Mouse (Mus musculus): Measurements from ENCODE around the gene Csf2rb. TPM values are rescaled to one million over a fixed set of nuclear protein-coding genes. Genes with fewer than 3 reads are reported as not detected.

Gene Csf2rb
- polyA plus RNA-seq, 1 experiment from 2014 or later = 1.0 TPM

GRCm38 (mm10) chr15:78377859-78378258 is 52.3 kb downstream of the Csf2rb start:
- no peaks in the 10 kb centered on the region for H3K27me3 ChIP-seq (ENCODE audit: control insufficient read depth, insufficient read depth, low read length)
- 88% methylated on average over 10 of the region's 10 CpGs for WGBS
- no peak overlapping the region for H3K4me3 ChIP-seq (replicated peaks; ENCODE audit: low read depth, low read length)
- no peaks in the 10 kb centered on the region for H3K9me3 ChIP-seq (ENCODE audit: control insufficient read depth, low read length)
- ATAC-seq (ENCODE audit: low FRiP score, low TSS enrichment) = no peak
- no peak overlapping the region for H3K4me2 ChIP-seq (ENCODE audit: low read length)
- no peaks in the 10 kb centered on the region for H3K4me1 ChIP-seq (ENCODE audit: control insufficient read depth, insufficient read depth, low read length)
- no peaks in the 10 kb centered on the region for H3K36me3 ChIP-seq (ENCODE audit: control insufficient read depth, insufficient read depth, low read length)
- H3K9ac ChIP-seq (replicated peaks; ENCODE audit: low read length) = no peak overlapping the region
- H3K27ac ChIP-seq (replicated peaks; ENCODE audit: low read depth, low read length) = no peak overlapping the region
- no peak for DNase-seq

- no peak overlapping the region for H3K27ac ChIP-seq (replicated peaks; ENCODE audit: low read depth, low read length)
- no peaks in the 10 kb centered on the region for H3K9me3 ChIP-seq (ENCODE audit: control insufficient read depth, low read length)
- no peak overlapping the region for H3K4me2 ChIP-seq (ENCODE audit: low read length)
- no peaks in the 10 kb centered on the region for H3K4me1 ChIP-seq (ENCODE audit: control insufficient read depth, insufficient read depth, low read length)
- DNase-seq = no peak
- WGBS = 84% methylated on average over 10 of the region's 10 CpGs
- no peak overlapping the region for H3K9ac ChIP-seq (replicated peaks; ENCODE audit: low read length)
- H3K27me3 ChIP-seq (ENCODE audit: control insufficient read depth, insufficient read depth, low read length) = no peaks in the 10 kb centered on the region
- no peaks in the 10 kb centered on the region for H3K36me3 ChIP-seq (ENCODE audit: control insufficient read depth, insufficient read depth, low read length)
- no peak for ATAC-seq (ENCODE audit: low FRiP score, low TSS enrichment)
- no peak overlapping the region for H3K4me3 ChIP-seq (replicated peaks; ENCODE audit: low read depth, low read length)
Measured at GRCm38 (mm10) chr15:78378556-78378955, 53.0 kb downstream of the Csf2rb start.

GRCm38 (mm10) chr15:78380208-78380607 is 54.7 kb downstream of the Csf2rb start:
- DNase-seq (no peak), ATAC-seq (ENCODE audit: low FRiP score, low TSS enrichment) (no peak)
- WGBS = 85% methylated on average over 2 of the region's 2 CpGs
- no peak overlapping the region for H3K4me3 ChIP-seq (replicated peaks; ENCODE audit: low read depth, low read length)
- H3K27me3 ChIP-seq (ENCODE audit: control insufficient read depth, insufficient read depth, low read length) = no peaks in the 10 kb centered on the region
- H3K4me2 ChIP-seq (ENCODE audit: low read length) = no peak overlapping the region
- no peaks in the 10 kb centered on the region for H3K4me1 ChIP-seq (ENCODE audit: control insufficient read depth, insufficient read depth, low read length)
- H3K27ac ChIP-seq (replicated peaks; ENCODE audit: low read depth, low read length) = no peak overlapping the region
- no peaks in the 10 kb centered on the region for H3K9me3 ChIP-seq (ENCODE audit: control insufficient read depth, low read length)
- H3K36me3 ChIP-seq (ENCODE audit: control insufficient read depth, insufficient read depth, low read length) = no peaks in the 10 kb centered on the region
- no peak overlapping the region for H3K9ac ChIP-seq (replicated peaks; ENCODE audit: low read length)

- H3K4me1 ChIP-seq (ENCODE audit: control insufficient read depth, insufficient read depth, low read length) = no peaks in the 10 kb centered on the region
- DNase-seq = no peak
- WGBS = 48% methylated on average over 4 of the region's 4 CpGs
Measured at GRCm38 (mm10) chr15:78380741-78381140, 55.2 kb downstream of the Csf2rb start.

DNA sequence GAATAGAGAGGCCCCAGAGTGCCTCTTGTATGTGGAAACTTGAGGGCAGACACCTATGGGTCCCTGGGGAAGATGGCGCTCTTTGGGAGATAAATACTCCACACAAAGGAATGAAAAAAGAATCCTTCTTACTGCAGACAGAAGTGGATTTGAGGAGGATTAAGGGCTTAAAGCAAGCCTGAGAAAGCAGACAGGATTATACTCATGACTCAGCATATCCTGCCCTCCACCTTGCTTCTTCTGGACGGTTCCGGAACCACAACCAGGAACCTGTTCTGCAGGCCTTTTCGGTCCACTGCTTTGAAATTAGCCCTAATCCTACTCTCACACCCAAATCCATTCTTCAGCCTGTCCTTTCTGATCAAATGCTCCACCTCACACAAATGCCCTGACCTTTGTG is 56.6 kb downstream of the Csf2rb start:
- WGBS = 58% methylated on average over 4 of the region's 4 CpGs
- DNase-seq = no peak

More at GRCm38 (mm10) chr15:78380741-78381140, 55.2 kb downstream of the Csf2rb start:
- Histone ChIP-seq H3K9me3 (ENCODE audit: control insufficient read depth, low read length) (no peaks in the 10 kb centered on the region), H3K9ac (replicated peaks; ENCODE audit: low read length) (no peak overlapping the region), H3K4me3 (replicated peaks; ENCODE audit: low read depth, low read length) (no peak overlapping the region), H3K27ac (replicated peaks; ENCODE audit: low read depth, low read length) (no peak overlapping the region), H3K4me2 (ENCODE audit: low read length) (no peak overlapping the region), H3K36me3 (ENCODE audit: control insufficient read depth, insufficient read depth, low read length) (no peaks in the 10 kb centered on the region), H3K27me3 (ENCODE audit: control insufficient read depth, insufficient read depth, low read length) (no peaks in the 10 kb centered on the region)
- ATAC-seq (ENCODE audit: low FRiP score, low TSS enrichment) = no peak

GRCm38 (mm10) chr15:78383450-78384219 is 58.1 kb downstream of the Csf2rb start:
- DNase-seq = peak; percentile 46
- H3K36me3 ChIP-seq (ENCODE audit: control insufficient read depth, insufficient read depth, low read length) = no peaks in the 10 kb centered on the region
- no peak overlapping the region for H3K4me3 ChIP-seq (replicated peaks; ENCODE audit: low read depth, low read length)
- no peaks in the 10 kb centered on the region for H3K27me3 ChIP-seq (ENCODE audit: control insufficient read depth, insufficient read depth, low read length)
- H3K9me3 ChIP-seq (ENCODE audit: control insufficient read depth, low read length) = no peaks in the 10 kb centered on the region
- H3K4me2 ChIP-seq (ENCODE audit: low read length) = no peak overlapping the region
- H3K4me1 ChIP-seq (ENCODE audit: control insufficient read depth, insufficient read depth, low read length) = no peaks in the 10 kb centered on the region
- no peak overlapping the region for H3K9ac ChIP-seq (replicated peaks; ENCODE audit: low read length)
- 0 out of 2 replicates have a peak overlapping the region, but pooled peaks have one; percentile 4 for H3K27ac ChIP-seq (replicated peaks; ENCODE audit: low read depth, low read length)
- ATAC-seq (ENCODE audit: low FRiP score, low TSS enrichment) = no peak
- WGBS = 77% methylated on average over 11 of the region's 11 CpGs

More for the DNA sequence above, 56.6 kb downstream of the Csf2rb start:
- Histone ChIP-seq H3K4me2 (ENCODE audit: low read length) (no peak overlapping the region), H3K9me3 (ENCODE audit: control insufficient read depth, low read length) (no peaks in the 10 kb centered on the region), H3K4me3 (replicated peaks; ENCODE audit: low read depth, low read length) (no peak overlapping the region), H3K36me3 (ENCODE audit: control insufficient read depth, insufficient read depth, low read length) (no peaks in the 10 kb centered on the region), H3K9ac (replicated peaks; ENCODE audit: low read length) (no peak overlapping the region), H3K27ac (replicated peaks; ENCODE audit: low read depth, low read length) (no peak overlapping the region), H3K4me1 (ENCODE audit: control insufficient read depth, insufficient read depth, low read length) (no peaks in the 10 kb centered on the region), H3K27me3 (ENCODE audit: control insufficient read depth, insufficient read depth, low read length) (no peaks in the 10 kb centered on the region)
- no peak for ATAC-seq (ENCODE audit: low FRiP score, low TSS enrichment)

DNA sequence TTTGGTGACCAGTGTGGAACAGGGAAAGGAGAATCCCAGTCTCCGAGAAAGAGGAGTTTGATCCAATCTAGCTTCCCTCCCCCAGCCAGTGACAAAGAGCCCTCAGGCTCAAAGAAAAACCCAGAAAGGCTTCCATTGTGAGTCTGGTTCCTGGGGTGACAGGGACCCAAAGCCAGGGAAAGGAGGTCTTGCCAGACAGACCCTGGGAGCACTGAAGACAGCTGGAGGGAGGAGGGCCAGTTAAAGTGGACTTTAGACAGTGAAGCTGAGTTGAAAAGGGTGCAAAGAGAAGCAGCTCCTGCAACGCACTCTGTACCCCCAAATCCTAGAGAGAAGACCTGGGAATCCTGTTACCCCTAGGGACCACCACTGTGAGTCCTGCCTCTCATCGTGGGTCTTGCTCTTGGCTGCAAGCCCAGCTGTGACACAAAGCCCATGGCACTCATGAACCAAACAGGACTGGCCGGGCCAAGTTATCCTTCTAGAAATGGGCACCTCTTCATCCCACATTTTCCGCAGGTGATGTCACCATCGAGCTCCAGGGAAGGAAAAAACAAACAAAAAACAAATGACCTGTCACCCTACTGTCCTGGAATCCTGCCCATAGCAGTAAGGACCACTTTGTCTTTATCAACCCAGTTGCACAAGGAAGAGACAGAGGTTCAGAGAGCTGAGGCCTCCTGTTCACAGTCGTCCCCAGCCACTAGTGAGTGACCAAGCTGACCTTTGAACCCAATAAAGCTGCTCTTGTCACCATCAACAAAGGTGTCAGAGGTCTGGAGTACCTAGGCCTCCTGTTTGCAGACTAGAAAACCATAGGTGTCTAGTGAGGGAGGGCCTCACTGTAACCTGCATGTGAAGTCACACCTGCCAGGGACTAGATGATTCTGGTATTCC is 58.9 kb downstream of the Csf2rb start:
- no peaks in the 10 kb centered on the region for H3K36me3 ChIP-seq (ENCODE audit: control insufficient read depth, insufficient read depth, low read length)
- DNase-seq (peak; percentile 48), ATAC-seq (ENCODE audit: low FRiP score, low TSS enrichment) (no peak)
- no peaks in the 10 kb centered on the region for H3K4me1 ChIP-seq (ENCODE audit: control insufficient read depth, insufficient read depth, low read length)
- H3K4me2 ChIP-seq (ENCODE audit: low read length) = no peak overlapping the region
- peak overlapping the region; percentile 4; the same call in 1 of the 2 replicates for H3K27ac ChIP-seq (replicated peaks; ENCODE audit: low read depth, low read length)
- H3K27me3 ChIP-seq (ENCODE audit: control insufficient read depth, insufficient read depth, low read length) = no peaks in the 10 kb centered on the region
- H3K4me3 ChIP-seq (replicated peaks; ENCODE audit: low read depth, low read length) = no peak overlapping the region
- 63% methylated on average over 7 of the region's 7 CpGs for WGBS
- no peaks in the 10 kb centered on the region for H3K9me3 ChIP-seq (ENCODE audit: control insufficient read depth, low read length)
- no peak overlapping the region for H3K9ac ChIP-seq (replicated peaks; ENCODE audit: low read length)

DNA sequence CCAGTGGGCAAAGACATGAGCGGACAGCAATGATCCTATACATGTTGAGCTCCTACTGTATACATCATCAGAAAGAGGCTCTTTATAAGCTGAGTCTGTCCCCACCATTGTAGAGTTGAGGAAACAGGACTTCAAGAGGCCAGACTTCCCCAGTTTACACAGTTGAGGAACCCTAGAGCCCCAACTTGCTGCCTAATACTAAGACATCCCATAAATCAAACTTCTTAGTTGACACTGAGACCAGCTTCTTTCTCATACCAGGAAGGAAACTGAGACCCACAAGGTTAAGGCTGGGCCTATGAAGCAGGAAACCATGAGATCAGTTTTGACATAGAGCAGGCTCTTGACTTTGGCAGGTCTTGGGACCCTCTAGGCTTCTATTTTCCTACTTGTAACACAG is 60.0 kb downstream of the Csf2rb start:
- H3K36me3 ChIP-seq (ENCODE audit: control insufficient read depth, insufficient read depth, low read length) = no peaks in the 10 kb centered on the region
- DNase-seq = no peak
- ATAC-seq (ENCODE audit: low FRiP score, low TSS enrichment) = no peak
- H3K4me3 ChIP-seq (replicated peaks; ENCODE audit: low read depth, low read length) = no peak overlapping the region
- H3K27ac ChIP-seq (replicated peaks; ENCODE audit: low read depth, low read length) = no peak overlapping the region
- 94% methylated on average over 1 of the region's 1 CpGs for WGBS
- no peaks in the 10 kb centered on the region for H3K9me3 ChIP-seq (ENCODE audit: control insufficient read depth, low read length)
- H3K9ac ChIP-seq (replicated peaks; ENCODE audit: low read length) = no peak overlapping the region
- H3K27me3 ChIP-seq (ENCODE audit: control insufficient read depth, insufficient read depth, low read length) = no peaks in the 10 kb centered on the region
- no peaks in the 10 kb centered on the region for H3K4me1 ChIP-seq (ENCODE audit: control insufficient read depth, insufficient read depth, low read length)
- H3K4me2 ChIP-seq (ENCODE audit: low read length) = no peak overlapping the region
